Mouse (Mus musculus) central nervous system, embryonic 11.5 days (tissue): Measurements from ENCODE around the gene Tmem200a. TPM values are rescaled to one million over a fixed set of nuclear protein-coding genes. Genes with fewer than 3 reads are reported as not detected.

Experiments used
- polyA plus RNA-seq: library from polyadenylated mRNA; depleted of rRNA; stranded (reverse); fragments of >200 nt; gene quantifications from 2 replicates; pipeline ENCODE4 v1.2.3, GENCODE M21; 2012; rRNA removed

Tmem200a gene
- 7.7 and 11.9 TPM in 2 replicates for polyA plus RNA-seq

DNA sequence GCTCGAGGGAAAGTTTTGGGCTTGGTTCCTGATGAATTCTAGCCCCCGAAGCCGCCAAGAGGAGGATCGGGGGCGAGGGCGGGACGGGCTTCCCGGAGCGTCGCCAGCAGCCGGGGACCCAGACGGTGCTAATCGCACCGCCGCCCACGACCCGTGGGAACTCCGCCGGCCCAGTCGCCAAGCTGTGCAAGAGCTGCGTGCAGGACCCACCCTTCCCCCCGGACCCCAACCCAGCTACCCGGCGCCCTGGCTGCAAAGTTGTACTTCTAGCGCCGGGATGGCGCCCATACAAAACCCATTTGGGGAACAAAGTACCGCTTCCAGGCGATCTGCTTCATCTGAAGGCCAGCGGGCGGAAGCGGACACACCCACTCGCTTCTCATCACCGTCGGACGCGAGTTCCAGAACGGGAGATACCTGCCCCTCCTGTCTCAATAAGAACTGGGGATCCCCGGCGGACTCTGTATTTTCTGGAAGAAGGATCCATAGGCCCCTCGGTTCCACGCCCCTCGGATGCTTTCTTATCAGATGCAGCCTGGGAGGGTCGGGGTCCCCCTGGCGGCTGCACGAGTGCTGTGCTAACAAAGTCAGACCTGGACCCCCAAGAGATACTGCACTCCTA lies at the start of gene Tmem200a:
Gene Tmem200a (minus strand): TSS at position 532 of the 622 bp plus-strand sequence.

DNA sequence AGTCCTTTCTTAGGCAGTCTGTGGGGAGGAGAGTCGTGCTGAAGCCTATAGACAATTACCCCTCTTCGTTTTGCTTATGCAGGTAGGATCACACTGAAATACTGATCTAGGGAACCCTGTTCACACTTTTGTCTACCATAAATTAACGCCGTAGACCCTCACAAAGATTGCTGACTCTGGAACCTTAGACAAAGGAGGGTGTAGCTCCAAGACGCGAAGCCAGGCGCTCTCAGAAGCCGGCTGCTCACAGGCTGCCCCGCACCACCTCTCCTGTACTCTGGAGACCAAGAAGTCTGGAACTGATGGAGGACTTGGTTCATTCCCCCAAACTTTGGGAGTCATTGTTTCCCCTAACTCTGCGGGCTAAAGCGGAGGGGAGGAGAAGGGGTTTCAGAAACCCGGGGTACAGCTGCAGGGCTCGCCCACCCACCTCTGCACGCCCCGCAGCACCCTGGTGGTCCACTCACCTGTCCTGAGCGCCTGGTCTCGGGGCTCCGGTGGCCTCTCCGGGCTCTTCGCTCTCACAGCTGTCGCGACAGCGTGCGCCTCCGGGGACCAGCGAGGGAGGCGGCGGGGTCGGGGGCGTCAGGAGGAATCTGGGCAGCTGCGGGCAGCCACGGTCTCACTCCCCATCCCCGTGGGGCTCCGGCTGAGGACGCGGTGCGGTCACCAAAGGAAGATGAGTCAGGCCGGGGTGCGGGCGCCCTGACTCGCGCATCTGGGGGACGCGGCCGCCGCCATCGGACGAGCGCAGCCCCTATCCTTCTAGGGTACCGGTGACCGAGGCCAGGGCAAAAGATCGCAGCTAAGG lies 976 bp downstream of the Tmem200a start, which contains the start of gene Gm9767:
Gene Gm9767 (plus strand): TSS at position 585 of the 811 bp plus-strand sequence.

Other genes starting within 250 kb of the Tmem200a start
- gene Gm9767, start 797 bp downstream of the Tmem200a start, polyA plus RNA-seq = 0.16 and 0.43 TPM in 2 replicates
- gene Samd3, start 150.7 kb upstream of the Tmem200a start, polyA plus RNA-seq = 2.3 and 2.9 TPM in 2 replicates